Mouse (Mus musculus): ENCODE results near the gene Polm.

Gene Polm

GRCm38 (mm10) chr11:5802457-5803217, 35.2 kb downstream of the Polm start:
- no peak for DNase-seq

DNA sequence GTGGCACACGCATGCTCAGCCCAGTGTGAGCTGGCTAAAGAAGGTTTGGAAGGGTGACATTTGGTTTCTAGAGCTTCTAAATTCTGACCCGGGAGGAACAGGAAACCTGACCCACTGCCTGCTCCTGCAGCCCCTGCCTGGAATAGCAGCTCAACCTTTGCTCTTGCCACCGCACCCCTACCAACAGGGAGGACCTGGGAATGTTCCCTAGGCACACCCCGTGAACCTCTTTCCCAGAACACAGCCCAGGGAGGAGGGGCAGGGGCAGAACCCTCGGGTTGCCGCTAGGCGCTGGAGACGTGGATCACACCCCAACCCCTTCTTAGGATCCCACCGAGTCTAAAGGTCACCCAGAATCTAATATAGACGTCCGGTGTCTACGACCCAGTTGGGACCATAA, 35.8 kb downstream of the Polm start:
- DNase-seq = no peak

GRCm38 (mm10) chr11:5801511-5801910, 36.3 kb downstream of the Polm start:
- no peak for DNase-seq

- peak; percentile 23 for DNase-seq
Measured at GRCm38 (mm10) chr11:5799621-5800490, 38.0 kb downstream of the Polm start.

GRCm38 (mm10) chr11:5797928-5798327, 39.9 kb downstream of the Polm start:
- DNase-seq = peak; percentile 42

GRCm38 (mm10) chr11:5797371-5797770, 40.4 kb downstream of the Polm start:
- DNase-seq = peak; percentile 21

DNA sequence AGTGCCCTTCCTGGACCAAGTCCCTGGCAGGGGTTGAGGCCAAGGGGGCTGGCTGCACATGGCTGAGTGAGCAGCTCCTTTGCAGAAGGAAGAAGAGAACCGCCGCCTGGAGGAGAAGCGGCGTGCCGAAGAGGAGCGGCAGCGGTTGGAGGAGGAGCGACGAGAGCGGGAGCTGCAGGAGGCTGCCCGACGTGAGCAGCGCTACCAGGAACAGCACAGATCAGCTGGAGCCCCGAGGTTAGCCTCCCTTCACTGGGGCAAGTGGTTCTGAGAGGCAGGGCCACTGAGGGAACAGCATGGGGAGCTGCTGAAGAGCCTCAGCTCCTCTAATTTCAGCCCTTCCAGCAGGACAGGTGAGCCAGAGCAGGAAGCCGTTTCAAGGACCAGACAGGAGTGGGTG, 40.9 kb downstream of the Polm start:
- no peak for DNase-seq

GRCm38 (mm10) chr11:5795706-5796105, 42.1 kb downstream of the Polm start:
- DNase-seq = no peak

- DNase-seq = no peak
Measured at GRCm38 (mm10) chr11:5795290-5795689, 42.5 kb downstream of the Polm start.

GRCm38 (mm10) chr11:5790431-5790830, 47.4 kb downstream of the Polm start:
- DNase-seq = no peak

DNA sequence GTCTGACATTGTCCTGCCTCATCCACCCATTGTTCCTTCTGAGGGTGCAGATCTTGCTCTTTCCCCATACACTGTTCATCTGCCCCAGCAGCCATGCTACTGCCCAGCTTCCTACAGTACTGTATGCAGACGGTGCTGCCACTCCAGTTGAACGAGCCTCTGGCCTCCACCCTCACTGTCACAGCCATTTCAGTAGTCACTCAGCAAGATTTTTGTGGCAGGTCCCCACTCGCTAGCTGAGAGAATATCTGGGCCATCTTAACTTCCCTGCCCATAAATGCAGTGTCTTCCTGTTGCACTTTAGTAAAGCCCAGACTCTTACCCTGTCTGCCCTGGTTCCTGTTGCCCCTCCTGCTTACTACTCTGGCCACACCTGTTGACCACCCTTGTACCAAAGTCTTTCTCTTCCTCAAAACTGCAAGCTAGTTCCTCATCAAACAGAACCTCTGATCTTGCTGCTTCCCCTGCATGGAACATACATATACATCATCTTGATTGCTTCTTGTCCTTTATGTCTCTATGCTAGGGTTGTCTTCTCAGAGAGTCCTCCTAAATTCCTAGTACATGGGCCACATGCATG, 48.0 kb downstream of the Polm start:
- DNase-seq = no peak

DNA sequence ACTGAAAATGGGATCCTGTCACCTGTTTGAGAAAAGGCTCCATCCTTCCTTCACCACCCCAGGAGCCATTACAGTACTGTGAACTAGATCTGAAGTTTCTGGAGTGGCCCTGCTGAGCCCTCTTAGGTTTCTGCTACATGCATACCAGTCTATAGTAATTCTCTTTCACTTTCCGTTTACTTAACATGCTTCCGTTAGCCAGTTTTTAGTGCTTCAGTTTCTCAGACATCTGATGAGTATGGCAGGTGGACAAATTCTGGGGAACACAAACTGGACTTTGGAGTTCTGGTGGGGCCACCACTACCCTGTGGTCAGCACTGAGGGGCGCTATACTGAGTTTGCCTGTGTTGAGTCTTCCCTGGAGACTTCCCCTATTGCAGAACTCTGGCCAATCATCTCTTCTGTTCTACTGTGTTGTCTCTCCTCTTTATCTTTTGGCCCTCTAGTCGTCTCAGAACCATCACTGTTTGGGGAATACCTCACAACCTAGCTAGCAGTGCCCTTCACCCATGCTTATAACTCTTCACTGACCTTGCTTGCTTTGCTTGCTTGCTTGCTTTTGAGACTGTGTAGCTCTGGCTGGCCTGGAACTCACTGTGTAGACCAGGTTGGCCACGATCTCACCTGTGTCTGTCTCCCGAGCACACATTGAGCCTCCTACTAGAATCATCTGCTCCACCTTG, 48.6 kb downstream of the Polm start:
- DNase-seq = no peak

- peak; percentile 97 for DNase-seq
Measured at GRCm38 (mm10) chr11:5788056-5789014, 49.5 kb downstream of the Polm start, which contains the start of gene Dbnl. TSS of gene Dbnl (plus strand) at chr11:5788488.

- no peak for DNase-seq
Measured at GRCm38 (mm10) chr11:5787671-5788055, 50.2 kb downstream of the Polm start.

DNA sequence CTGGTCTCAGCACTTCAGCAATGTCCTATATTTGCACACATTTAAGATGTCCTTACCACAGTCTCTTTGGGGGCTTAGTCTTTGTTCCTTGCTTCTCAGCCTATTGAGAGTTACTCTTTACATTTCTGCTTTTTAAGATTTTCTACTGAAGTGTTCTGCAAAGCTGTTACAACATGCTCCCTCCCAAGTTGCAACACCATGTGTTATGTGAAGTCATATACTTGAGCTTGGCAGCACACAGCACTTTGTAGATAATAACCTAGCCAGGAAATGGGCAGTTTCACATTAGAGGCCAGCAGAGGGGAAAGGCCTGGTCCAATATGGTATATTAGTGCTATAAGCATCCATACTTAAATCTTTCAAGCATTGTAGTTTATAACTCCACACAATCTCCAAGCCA, 52.1 kb downstream of the Polm start:
- no peak for DNase-seq

- peak; percentile 17 for DNase-seq
Measured at GRCm38 (mm10) chr11:5782199-5782944, 55.4 kb downstream of the Polm start.

GRCm38 (mm10) chr11:5780035-5780499, 57.7 kb downstream of the Polm start:
- no peak for DNase-seq

DNA sequence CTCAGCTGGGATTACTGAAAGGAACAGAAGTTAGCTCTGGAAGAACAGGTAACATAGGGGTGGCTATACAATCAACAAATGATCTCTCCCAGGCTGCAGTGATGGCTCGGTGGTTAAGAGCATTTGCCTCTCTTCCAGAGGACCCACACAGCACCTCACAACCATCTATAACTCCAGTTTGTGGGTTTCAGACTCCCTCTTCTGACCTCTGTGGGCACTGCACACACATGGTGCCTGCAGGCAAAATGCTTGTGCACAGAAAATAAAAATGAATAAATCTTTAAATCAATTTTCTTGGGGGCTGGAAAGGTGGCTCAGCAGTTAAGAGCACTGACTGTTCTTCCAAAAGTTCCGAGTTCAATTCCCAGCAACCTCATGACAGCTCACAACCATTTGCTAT, 59.3 kb downstream of the Polm start:
- no peak for DNase-seq

Data from kidney, postnatal 14 days (tissue).